Mouse (Mus musculus) T-helper 1 cell (primary cell): ENCODE data around the gene Spindoc.

Source experiments
- in situ Hi-C: fragments of 300-600 bp; cut with MboI, MseI; formaldehyde crosslinking; loops from one replicate; pipeline ENCODE4 v1.15.1; 2025; ENCODE audit warnings: high pct_unique_total_duplicates

Gene Spindoc

DNA sequence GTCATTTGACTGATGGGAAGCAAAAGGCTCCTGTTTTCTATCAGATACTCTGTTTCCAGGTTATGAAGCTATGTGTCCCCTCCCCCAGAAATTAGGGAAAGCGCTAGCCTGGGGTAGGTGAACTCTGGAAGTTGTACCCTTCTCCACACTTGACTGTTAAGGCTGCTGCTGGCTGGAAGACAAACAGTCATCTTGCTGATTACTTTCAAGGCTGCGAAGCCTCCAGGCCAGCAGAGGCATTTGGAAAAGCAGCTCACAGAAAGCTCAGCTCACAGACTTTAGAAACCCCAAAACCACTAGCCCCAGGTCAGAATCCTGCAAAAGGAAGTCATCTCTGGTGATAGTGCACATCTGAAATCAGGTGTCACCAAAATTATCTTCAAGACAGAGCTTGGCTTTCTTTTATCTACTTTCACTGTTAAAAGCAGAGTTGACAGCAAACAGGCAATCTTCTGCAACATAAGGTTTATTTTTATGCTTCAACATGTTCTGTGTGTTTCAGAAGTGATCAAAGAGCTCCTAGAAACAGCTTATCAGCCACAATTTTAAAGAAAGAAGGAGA, 44.9 kb downstream of the Spindoc start:
- in situ Hi-C loops, result no loop called here

DNA sequence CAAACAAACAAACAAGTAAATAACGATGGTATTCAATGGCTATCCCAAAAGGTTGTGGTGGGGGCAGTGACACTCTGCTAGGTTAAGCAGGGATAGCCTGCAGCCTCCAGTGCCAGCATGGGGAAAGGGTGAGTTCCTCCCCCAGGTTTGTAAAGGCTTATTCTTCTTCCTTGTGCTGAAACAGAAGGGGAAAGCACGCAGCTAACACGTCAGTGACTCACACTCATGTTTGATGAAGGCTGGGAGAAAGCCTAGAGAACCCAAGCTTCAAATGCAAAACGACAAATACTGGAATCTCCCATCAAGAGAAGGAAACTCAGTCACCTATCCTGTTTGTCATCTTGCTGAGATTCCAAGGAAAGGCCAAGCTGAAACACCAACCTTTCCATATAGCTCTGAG, 47.1 kb downstream of the Spindoc start:
- in situ Hi-C loops, result no loop called here

DNA sequence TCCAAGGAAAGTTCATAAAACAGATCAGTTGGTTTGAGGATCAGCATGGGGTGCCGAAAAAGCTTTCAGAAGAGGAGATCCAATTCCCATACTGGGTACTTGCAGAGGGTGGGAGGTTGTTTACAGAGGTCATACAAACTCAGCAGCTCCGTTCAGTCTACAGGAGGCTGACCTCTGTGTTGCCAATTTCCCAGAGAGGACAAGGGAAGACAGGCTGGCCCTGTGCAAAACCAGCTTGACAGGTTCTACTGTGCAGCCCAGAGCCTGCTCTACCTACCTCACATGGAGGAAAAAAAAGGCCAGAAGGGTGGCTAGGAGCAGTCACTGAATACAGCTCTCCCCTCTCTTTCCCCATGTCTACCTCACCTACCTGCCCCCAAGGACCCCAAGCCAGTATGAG, 48.7 kb downstream of the Spindoc start:
- in situ Hi-C loops, result loop anchor here (5.0 kb wide), 1 partner anchor 47 kb away; no protein-coding TSS in a partner anchor

DNA sequence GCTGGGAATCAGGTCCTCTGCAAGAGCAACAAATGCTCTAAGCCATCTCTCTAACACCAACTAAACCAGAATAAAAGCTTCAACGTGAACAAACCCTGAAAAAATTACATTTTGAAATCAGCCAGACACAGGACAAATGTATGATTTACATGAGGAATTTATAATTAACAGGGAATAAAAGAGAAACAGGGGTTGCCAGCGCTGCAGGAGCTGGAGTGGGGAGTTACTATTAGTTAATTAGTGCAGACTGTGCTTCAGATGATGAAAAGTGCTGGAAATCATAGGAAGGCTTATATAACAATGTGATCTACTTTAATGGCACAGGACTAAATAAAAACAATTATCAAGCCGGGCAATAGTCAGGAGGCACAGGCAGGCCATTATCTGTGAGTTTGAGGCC, 61.4 kb downstream of the Spindoc start:
- in situ Hi-C loops, result no loop called here

DNA sequence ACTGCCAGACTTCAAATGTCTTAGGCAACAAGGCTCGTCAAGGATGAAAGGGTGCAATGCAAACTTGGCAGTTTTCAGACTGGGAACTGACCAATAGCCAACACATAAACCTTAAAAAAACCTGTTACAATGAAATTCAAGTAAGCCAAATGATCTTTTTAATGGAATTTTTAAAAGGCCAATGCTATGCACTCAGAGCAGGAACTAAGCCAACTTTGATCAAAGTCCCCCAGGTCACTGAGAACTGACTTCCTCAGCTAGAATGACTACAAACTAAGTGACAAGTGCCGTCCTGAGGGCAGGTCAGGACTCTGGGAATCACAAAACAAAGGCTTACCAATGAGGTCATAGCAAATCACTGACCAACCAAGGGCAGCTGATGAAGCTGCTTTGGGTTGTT, 62.6 kb downstream of the Spindoc start:
- in situ Hi-C loops, result no loop called here

DNA sequence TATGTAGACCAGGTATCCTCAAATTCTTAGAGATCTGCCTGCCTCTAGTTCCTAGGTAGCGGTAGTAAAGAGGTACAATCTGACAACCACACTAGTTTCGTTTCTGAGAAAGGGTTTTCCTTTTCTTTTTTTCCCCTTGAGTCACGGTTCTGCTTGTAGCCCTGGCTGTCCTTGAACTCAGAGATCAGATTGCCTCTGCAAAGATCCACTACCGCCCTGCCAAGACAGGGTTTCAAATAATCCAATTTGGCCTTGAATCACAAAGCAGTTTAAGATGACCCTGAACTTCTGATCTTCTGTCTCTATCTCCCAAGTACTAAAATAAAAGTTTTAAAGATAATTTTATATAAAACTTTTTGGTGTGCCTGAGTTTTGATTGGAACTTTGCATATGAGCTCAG, 65.1 kb downstream of the Spindoc start:
- in situ Hi-C loops, result no loop called here

DNA sequence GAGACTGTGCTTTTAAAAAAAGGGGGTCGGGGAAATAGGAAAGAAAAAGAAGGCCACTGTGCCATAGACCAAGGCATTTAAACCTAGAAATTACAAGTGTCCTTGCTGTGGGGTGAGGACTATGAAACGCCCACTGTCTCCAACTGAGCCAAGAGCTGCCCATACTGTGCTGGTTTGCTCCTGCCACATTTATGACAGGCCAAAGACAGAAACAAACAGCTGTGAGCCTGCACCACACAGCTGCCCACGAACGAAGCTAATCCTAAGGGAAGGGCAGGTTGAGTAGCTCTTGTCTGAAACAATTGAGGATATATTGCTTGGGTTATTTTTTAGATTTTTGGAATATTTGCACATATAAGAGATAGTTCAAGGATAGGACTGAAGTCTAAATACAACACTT, 66.0 kb downstream of the Spindoc start:
- in situ Hi-C loops, result no loop called here

DNA sequence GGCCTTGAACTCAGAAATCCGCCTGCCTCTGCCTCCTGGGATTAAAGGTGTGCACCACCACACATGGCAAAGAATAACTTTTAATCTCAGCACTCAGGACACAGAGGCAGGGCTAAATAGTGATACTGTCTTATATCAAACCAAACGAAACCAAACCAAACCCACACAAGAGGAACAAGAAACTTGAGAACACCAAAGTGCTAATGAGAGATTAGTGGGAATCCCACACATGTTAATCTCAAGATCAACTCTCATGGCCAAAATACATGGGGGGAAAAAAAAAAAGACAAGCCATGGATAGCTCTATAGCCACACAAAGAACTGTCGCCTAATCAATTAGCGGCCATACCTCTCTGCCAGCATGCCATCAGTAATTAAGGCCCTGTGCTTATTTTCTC, 67.2 kb downstream of the Spindoc start:
- in situ Hi-C loops, result no loop called here

DNA sequence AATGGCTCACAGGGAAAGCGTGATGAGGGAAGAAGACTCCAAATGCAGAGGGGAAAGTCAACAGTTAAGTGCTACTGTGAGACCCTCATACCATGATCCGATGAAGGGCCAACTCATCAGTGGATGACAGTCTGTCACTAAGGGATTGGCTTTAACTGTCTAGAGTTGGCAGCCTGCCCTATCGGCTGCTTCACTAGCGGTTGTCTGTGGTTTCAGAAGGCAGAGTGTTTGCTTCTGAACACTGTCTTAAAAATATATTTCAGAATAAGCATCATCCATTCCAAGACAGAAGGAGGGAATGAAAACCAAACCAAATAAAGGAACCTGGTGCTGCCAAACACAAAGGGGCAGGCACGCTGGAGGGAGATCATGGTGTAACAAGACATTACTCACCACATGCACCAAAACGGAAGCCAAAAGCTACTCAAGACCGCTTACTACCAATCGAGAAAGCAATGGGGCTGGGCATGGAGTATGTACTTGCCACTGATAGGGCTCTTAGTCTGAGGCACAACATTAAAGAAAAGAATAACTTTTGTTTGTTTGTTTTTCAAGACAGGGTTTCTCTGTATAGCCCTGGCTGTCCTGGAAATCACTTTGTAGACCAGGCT, 67.7 kb downstream of the Spindoc start:
- in situ Hi-C loops, result no loop called here

DNA sequence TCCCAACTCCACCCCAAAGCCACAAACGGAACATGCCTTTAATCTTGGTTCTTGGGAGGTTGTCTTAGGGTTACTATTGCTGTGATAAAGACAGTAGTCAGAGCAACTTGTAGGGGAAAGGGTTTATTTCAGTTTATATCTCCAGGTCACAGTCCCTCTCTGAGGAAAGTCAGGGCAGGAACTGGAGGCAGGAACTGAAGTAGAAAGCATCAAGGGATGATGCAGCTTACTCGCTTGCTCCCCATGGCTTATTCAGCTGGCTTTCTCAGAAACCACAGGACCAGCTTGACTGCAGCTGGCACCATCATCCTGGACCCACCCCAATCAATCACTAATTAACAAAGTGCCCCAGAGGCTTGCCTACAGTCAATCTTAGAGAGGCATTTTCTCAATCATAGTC, 69.1 kb downstream of the Spindoc start:
- in situ Hi-C loops, result no loop called here

DNA sequence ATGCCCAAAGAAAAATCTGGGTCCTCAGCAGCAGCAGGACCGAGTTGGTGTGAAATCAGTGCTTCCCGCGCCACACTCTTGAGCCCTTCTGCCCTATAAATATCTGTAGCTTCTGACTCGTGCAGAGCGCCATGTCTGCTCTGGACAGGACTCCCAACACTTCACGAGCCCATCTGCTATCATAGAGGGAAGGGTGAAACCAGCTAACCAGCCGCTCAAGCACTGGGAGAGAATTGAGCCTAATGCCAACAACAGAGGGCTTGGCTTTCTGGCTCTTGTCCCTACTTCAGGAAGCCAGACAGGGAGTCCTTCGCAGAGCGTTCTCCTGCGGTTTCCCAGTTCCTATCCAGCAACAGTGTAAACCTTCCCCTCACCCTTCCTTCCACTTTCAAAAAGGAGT, 71.5 kb downstream of the Spindoc start:
- in situ Hi-C loops, result no loop called here

DNA sequence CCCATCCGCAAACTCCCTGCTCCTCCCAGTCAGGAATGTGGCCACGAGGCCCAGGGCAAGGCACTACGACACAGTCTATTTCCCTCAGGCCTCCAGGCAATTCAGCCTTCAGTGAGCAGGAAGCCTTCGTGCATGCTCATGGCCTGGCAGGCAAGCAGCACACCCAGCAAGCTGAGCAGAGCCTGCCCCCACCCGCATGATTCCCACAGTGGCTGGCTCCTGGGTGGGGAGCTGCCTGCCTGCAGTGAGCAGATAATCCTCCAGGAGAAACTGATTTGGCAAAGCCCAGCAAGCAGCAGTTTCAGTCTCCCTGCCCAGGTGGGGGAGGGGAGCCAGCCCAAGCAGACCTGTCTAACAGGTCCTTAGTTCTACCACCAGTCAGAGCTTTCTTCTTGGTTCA, 72.1 kb downstream of the Spindoc start:
- in situ Hi-C loops, result no loop called here

DNA sequence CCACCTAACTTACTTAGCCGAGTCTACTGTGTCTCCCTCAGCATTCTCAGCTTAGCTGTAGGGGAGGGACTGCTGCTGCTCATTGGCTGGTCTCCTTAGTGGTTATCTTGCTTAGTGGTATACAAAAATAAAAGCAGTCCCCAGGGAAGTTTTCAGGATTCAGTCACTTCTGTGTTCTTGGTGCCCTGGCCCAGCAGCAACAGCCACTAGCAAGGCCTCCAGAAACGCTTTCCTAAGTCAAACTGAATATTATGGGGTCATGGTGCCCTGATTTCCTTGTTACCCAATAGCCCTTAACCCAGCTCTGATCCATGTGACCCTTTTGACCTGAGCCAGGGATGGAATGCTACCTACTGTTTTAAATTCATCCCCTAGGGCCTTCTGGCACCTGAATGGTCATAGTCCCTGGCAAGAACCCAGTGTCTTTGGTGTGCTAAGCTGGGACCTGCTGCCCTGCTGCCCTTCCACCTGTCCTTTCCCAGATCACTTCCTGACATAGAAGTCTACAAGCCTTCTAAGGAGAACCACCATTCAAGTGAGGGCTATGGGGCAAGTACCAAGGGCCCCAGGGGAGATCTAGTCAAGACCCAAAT, 73.0 kb downstream of the Spindoc start:
- in situ Hi-C loops, result no loop called here

DNA sequence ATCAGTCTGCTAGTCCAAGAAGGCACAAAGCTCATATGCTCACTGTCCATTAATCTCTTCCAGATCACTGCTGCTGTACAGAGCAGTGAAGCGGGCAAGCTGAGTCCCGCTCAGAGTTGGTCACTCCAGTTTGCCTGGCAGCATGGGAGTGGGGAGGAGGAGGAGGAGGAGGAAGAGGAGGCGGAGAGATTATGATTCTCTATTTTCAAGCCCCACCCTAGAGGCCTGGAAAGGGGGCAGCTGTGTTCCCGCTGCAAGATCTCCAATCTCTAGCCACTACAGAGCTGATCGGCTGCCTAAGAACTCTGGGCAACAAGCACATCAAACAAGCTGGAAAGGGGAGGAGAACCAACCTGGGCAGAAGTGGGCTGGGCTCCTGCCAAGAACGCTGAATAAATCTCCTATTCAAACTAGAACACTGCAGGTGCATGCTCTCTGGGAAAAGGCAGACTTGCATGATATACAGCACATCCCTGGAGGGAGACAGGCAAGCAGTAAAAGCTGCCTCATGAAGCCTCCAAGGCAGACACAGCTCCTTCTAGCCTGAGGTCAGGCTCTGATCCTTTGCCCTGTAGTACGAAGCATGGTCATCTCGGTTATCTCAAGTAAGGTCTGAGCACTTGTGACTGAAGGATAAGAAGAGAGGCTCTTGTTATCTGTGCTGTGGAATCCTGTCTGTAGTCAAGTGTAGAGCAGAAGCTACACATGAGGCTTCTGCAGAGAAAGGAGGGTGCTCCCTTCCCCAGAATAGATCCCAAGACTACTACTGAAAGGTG, 74.6 kb downstream of the Spindoc start:
- in situ Hi-C loops, result no loop called here

DNA sequence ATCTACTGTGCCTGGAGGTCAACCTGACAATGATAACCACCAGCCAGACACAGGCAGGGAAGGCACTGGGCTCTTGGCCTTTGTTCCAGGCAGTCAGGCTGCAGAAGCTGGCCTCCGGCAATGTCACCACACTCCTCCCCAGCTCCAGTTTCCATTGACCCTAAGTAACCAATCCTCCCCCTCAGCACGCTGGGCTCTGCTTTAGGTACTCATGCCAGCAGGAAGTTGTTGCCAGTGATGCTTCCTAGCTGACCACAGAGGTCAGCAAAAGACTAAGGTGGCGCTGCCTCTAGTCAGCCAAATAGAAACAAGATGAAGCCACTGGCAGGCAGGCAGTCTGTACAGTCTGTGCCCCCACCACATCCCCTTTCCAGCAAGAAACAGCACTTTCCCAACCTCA, 75.8 kb downstream of the Spindoc start:
- in situ Hi-C loops, result no loop called here

DNA sequence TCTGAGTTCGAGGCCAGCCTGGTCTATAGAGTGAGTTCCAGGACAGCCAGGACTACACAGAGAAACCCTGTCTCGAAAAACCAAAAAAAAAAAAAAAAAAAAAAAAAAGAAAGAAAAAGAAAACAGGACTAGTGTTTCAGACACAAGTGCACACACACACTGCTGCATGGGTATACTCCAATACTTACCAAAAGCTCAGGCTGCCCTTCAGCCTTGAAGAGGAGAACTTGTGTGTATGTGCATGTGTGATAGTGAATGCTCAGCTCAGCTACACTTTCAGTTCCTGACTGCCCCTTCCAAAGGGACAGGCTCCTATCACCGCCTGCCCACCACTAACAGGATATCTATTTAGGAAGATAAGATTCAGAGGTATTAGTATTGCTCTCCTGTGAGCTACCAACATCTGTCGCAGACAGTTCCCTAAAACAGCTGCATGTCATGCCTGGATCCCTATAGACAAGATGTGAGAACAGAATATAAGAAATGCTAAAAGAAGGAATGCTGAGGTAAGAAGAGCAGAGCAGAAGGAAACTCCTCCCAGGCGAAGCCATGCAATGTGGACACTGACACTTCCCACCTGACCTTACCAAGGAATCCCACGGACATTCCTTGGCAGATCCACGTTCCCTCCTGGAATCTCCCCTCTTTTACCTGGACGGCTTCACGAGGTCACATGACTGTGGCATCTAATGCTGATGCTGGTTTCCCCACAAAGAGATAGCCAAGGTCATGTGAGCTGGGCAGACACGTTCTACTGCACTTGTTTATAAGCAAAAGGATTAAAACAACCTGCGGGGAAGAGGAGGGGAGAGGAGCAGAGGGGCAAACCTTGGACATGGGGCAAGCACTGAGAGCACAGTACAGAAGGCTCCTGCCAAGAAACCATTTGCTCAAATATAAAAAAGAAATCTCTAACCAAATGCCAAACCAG, 77.1 kb downstream of the Spindoc start:
- in situ Hi-C loops, result no loop called here

DNA sequence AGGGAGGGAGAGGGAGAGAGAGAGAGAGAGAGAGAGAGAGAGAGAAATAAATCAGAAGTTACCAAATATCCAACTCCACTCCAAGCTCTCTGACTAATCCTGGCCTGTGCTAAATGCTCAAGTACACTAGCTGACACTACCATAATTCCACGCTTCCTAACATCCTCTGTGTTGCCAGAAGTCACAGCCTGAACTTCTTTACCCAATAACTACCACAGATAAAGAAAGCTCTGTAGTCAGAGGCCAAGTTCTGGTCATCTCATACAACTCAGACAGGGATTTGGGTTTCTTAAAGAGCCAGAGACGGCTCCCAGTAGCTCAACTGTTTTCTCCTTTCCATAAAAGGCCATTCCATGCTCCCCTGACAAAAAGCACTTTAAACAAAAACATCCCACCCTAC, 78.0 kb downstream of the Spindoc start:
- in situ Hi-C loops, result no loop called here
